Mouse (Mus musculus) forebrain, embryonic 13.5 days (tissue): ENCODE results near the gene Zfp142. TPM values are rescaled to one million over a fixed set of nuclear protein-coding genes. Genes with fewer than 3 reads are reported as not detected.

ENCODE experiments used
- ATAC-seq: fragments of 200-750 bp; cut with Nextera tagmentation; 2 replicates; pipeline ENCODE4 v1.8.0; 2017
- H3K27ac ChIP-seq: fragments of 300-500 bp; sonication (generic); 2 replicates; pipeline ENCODE4 v1.5.1; 2015; ENCODE audit warnings: inconsistent platforms, mild to moderate bottlenecking, moderate library complexity
- H3K27me3 ChIP-seq: fragments of 300-500 bp; sonication (generic); 2 replicates; pipeline ENCODE4 v1.6.1; 2015; ENCODE audit warnings: mild to moderate bottlenecking, inconsistent platforms
- H3K36me3 ChIP-seq: fragments of 300-500 bp; sonication (generic); 2 replicates; pipeline ENCODE4 v1.6.1; 2015; ENCODE audit warnings: mild to moderate bottlenecking, inconsistent platforms; ENCODE audit not compliant: poor library complexity, severe bottlenecking
- H3K4me1 ChIP-seq: fragments of 300-500 bp; sonication (generic); 2 replicates; pipeline ENCODE4 v1.6.1; 2015; ENCODE audit warnings: inconsistent platforms
- H3K4me2 ChIP-seq: fragments of 300-500 bp; sonication (generic); 2 replicates; pipeline ENCODE4 v1.6.1; 2015; ENCODE audit warnings: inconsistent platforms, mild to moderate bottlenecking, moderate library complexity
- H3K4me3 ChIP-seq: fragments of 300-500 bp; sonication (generic); 2 replicates; pipeline ENCODE4 v1.5.1; 2015; ENCODE audit warnings: mild to moderate bottlenecking, inconsistent platforms
- H3K9ac ChIP-seq: fragments of 300-500 bp; sonication (generic); 2 replicates; pipeline ENCODE4 v1.6.1; 2015; ENCODE audit warnings: mild to moderate bottlenecking, inconsistent platforms
- H3K9me3 ChIP-seq: fragments of 300-500 bp; sonication (generic); replicated peaks from 2 replicates; pipeline ENCODE4 v1.6.1; 2016; ENCODE audit warnings: inconsistent platforms
- WGBS: fragments of 180-500 bp; shearing (Covaris S2); methylation state at CpG from one replicate; pipeline ENCODE4 v1.1.7; 2015; 5-methylcytosine and 5-hydroxymethylcytosine counted together
- microRNA-seq: library from miRNA; unstranded; fragments of <30 nt; microRNA quantifications from one replicate; pipeline ENCODE4, GENCODE M21; 2016
- polyA plus RNA-seq: library from polyadenylated mRNA; unstranded; fragments of >200 nt; fragmentation: Nextera tagmentation; extraction: Ambion mirVana; gene quantifications from 2 replicates; pipeline ENCODE4 v1.2.1, GENCODE M21; 2015

Gene Zfp142
- polyA plus RNA-seq, 1 experiment from 2014 or later: 9.3 TPM

DNA sequence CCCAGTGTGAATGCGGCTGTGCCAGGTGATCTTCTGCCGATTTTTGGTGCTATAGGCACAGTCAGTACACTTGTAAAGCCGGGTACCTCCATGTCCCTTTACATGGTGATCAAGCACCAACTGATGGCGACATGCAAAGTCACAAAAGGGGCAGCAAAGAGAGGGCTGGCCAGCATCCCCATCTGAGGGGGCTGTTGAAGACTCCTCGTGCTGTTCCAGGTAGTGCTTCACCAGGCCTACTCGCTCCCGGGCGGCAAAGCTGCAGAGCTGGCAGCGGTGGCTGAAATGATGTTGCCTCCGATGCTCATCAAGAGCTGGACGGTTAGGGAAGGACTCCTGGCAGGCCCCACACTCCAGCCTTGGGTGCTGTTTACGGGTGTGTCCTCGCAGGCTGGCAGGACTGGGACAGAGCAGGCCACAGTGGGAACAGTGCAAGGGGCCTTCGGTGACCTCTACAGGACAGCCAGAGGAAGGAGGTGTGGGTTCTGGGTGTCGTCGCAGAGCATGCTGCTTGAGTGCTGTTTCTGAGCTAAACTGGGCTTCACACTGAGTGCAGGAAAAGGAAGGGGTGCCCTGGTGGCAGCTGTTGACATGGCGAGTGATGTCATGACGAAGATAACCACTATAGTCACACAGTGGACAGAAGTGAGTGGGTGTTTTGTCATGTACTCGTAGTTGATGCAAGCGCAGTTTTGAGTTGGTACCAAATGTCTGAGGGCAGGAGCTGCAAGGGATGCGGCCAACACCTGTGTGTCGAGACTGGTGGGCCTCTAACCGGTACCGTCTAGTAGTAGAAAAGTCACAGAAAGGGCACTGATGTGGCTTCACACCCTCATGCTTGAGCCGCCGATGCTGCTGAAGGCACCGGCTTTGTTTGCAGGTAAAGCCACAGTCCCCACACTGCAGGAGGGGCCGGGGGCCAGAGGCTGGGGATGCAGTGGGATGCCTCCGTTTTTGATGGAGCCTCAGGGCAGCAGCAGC lies 18.0 kb downstream of the Zfp142 start:
- no peak overlapping the region for H3K4me3 ChIP-seq
- WGBS: 93% methylated on average over 29 of the region's 29 CpGs
- H3K9ac ChIP-seq: no peak overlapping the region
- no peaks in the 10 kb centered on the region for H3K27me3 ChIP-seq
- no peaks in the 10 kb centered on the region for H3K9me3 ChIP-seq
- H3K27ac ChIP-seq: no peak overlapping the region
- ATAC-seq: no peak
- no peaks in the 10 kb centered on the region for H3K4me1 ChIP-seq
- H3K4me2 ChIP-seq: no peak overlapping the region
- H3K36me3 ChIP-seq: peaks cover 95% of the 10 kb centered on the region

DNA sequence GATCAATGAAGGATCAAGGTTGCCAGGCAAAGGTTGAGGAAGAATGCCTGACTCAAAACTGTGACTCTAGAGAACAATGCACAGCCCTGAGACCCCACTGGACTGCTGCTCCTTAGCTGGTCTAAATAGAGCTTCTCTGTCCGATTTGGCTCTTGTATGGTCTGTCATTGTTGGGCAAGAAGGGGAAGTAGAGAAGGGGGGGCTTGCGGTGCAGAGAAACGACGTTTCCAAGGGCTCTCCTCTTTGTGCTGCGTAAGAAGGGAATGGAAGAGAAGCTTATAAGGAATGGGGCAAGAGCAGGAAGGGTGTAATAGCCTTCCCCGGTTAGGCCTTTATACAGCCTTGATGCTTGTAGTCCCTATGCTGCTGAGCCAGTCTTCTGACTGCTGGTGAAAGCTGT lies 22.2 kb downstream of the Zfp142 start:
- Histone ChIP-seq H3K4me3 (no peak overlapping the region), H3K9ac (no peak overlapping the region), H3K4me2 (no peak overlapping the region), H3K4me1 (no peaks in the 10 kb centered on the region), H3K9me3 (no peaks in the 10 kb centered on the region), H3K27me3 (no peaks in the 10 kb centered on the region), H3K36me3 (peaks cover 78% of the 10 kb centered on the region), H3K27ac (no peak overlapping the region)
- no peak for ATAC-seq
- 73% methylated on average over 6 of the region's 6 CpGs for WGBS

DNA sequence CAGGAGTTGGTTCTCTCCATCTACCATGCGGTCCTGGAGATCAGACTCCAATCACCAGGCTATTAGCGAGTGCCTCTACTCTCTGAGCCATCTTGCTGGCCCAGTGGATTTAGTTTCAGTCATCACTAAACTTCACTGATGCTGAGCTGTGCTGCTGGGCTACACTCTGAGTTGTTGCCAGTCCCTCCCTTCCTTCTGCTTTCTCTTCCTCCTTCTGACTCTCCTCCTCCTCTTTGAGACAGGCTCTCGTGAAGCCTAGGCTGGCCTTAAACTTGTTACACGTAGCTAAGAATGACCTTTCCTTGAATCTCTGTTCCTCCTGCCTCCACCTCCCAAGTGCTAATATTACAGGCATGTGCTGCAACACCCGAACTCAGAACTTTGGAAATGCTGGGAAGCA lies 29.0 kb downstream of the Zfp142 start:
- ATAC-seq: no peak
- Histone ChIP-seq H3K4me1 (no peaks in the 10 kb centered on the region), H3K4me3 (no peak overlapping the region), H3K9me3 (no peaks in the 10 kb centered on the region), H3K4me2 (no peak overlapping the region), H3K27ac (no peak overlapping the region), H3K27me3 (no peaks in the 10 kb centered on the region), H3K36me3 (peaks cover 14% of the 10 kb centered on the region), H3K9ac (no peak overlapping the region)
- 87% methylated on average over 5 of the region's 5 CpGs for WGBS

DNA sequence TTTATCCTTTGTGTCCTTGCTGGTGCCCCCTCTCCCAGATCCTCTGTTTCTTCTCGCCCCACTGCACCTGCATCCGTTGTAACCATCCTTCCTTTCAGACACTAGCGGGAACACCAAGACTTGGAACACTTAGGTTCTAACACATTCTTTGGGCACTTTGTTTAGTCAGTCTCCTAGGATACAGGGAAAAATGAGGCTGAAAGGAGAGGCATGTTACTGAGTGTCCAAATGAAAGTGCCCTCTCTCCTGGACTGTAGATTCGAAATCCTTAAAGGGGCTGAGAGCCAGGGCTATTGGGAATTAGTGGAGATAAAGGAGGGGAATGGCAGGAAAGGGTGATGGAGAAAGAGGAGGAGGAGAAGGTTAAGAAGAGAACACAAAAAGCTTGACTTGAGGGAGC lies 43.9 kb downstream of the Zfp142 start, which contains the start of gene Usp37:
Gene Usp37, minus strand, starts transcription at position 101 of the 400 bp plus-strand sequence.
- no peak for ATAC-seq
- Histone ChIP-seq H3K27ac (no peak within 1 kb of the TSS), H3K4me1 (peaks cover 13% of the 10 kb centered on the region), H3K4me3 (no peak within 1 kb of the TSS), H3K9me3 (no peaks in the 10 kb centered on the region), H3K36me3 (no peaks in the 10 kb centered on the region), H3K9ac (no peak within 1 kb of the TSS), H3K4me2 (peak within 1 kb of the TSS; percentile 41), H3K27me3 (no peaks in the 10 kb centered on the region)
- WGBS: 40% methylated on average over 4 of the region's 4 CpGs

DNA sequence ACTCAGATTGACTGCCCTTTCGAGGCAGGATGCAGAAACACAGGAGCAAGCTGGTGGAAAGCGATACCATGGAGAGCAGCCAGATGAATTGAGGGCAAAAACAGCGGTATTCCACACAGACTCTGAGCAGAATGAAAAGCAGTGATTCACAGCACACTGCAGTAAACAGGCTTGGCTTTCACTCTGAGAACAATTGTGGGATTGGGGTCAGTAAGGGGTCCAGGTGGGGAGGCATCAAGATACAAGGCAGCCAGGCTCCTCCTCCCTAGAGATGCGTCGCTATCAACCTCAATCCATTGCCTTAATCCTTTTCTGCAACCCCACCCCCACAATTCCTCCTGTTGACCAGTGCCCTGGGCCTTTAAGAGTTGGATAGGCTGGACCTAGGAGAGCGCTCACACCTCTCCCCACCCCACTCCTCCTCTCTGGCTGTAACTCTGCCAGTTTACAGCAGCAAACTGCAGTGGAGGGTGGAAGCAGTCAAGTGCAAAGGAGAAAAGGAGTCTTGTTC lies 45.5 kb downstream of the Zfp142 start, which contains the start of gene Plcd4:
Gene Plcd4, plus strand, starts transcription at position 438 of the 511 bp plus-strand sequence.
- H3K4me1 ChIP-seq: peaks cover 17% of the 10 kb centered on the region
- 0 out of 2 replicates have a peak within 1 kb of the TSS, but pooled peaks have one; percentile 8 for H3K27ac ChIP-seq
- peak within 1 kb of the TSS; percentile 47 for H3K9ac ChIP-seq
- no peaks in the 10 kb centered on the region for H3K9me3 ChIP-seq
- no peaks in the 10 kb centered on the region for H3K27me3 ChIP-seq
- peak within 1 kb of the TSS; percentile 41 for H3K4me2 ChIP-seq
- H3K4me3 ChIP-seq: 0 out of 2 replicates have a peak within 1 kb of the TSS, but pooled peaks have one; percentile 12
- ATAC-seq: peak; percentile 53; the same call in 1 of the 2 replicates
- H3K36me3 ChIP-seq: no peaks in the 10 kb centered on the region
- 3% methylated on average over 6 of the region's 6 CpGs for WGBS

DNA sequence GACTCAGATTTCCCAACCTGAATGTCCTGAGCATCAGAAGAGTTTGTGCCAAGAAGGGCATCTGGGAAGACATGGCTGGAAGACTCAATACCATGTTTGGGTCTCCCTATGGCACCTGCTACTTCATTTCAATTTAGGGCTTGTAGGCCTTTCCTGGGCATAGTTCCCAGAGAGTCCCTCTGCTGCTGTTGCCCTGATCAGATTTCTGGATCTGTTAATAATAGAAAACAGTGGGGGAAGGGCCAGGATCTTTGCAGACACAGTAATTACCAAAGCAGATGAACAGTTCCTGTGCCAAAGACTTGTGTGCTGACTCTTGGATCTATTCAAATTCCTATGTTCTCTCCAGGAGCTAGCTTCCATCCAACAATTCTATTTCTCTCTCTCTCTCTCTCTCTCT lies 49.4 kb downstream of the Zfp142 start:
- no peaks in the 10 kb centered on the region for H3K36me3 ChIP-seq
- no peak overlapping the region for H3K9ac ChIP-seq
- H3K4me2 ChIP-seq: no peak overlapping the region
- ATAC-seq: no peak
- no peaks in the 10 kb centered on the region for H3K27me3 ChIP-seq
- no peak overlapping the region for H3K27ac ChIP-seq
- H3K9me3 ChIP-seq: no peaks in the 10 kb centered on the region
- peaks cover 17% of the 10 kb centered on the region for H3K4me1 ChIP-seq
- no peak overlapping the region for H3K4me3 ChIP-seq

DNA sequence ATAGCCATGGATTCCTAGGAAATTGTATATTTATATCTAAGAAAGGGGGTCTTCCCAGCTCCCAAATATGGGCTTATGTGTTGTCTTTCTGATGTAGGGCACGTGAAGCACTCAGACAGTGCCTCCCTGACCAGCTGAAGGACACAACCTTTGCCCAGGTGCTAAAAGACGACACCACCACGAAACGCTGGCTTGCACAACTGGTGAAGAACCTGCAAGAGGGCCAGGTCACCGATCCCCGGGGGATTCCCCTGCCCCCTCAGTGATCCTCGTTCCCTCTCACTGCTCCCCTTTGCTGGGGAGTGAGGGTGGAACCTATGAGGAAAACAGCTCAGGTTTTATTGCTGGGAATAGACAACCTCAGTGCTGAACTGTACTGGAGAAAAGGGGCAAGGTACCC lies 59.5 kb downstream of the Zfp142 start:
- ATAC-seq: no peak
- WGBS: 96% methylated on average over 7 of the region's 7 CpGs
- H3K9me3 ChIP-seq: no peaks in the 10 kb centered on the region
- H3K9ac ChIP-seq: no peak overlapping the region
- H3K4me1 ChIP-seq: no peaks in the 10 kb centered on the region
- no peaks in the 10 kb centered on the region for H3K27me3 ChIP-seq
- H3K27ac ChIP-seq: no peak overlapping the region
- H3K4me3 ChIP-seq: no peak overlapping the region
- peaks cover 94% of the 10 kb centered on the region for H3K36me3 ChIP-seq
- H3K4me2 ChIP-seq: no peak overlapping the region

DNA sequence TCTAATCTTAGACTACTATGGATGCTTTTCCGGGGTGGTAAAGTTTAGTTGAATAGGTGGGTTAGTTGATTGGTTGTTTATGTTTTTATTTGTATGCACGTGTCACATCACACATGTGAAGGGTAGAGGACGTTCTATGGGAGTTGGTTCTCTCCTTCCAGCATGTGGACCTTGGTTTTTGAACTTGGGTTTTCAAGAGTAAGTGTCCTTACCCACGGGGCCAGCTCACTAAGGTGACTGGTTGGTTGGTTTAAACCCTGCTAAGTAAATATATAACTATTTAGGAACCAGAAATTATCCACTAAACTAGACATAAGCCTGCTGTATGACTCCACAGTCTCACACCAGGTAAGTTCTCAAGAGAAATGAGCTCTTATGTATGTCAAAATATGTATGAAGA lies 63.3 kb downstream of the Zfp142 start:
- 94% methylated on average over 4 of the region's 4 CpGs for whole genome bisulfite sequencing
- Histone ChIP-seq H3K27me3 (no peaks in the 10 kb centered on the region), H3K27ac (no peak overlapping the region), H3K4me3 (no peak overlapping the region), H3K36me3 (peaks cover 91% of the 10 kb centered on the region), H3K4me2 (no peak overlapping the region), H3K9me3 (no peaks in the 10 kb centered on the region), H3K9ac (no peak overlapping the region), H3K4me1 (no peaks in the 10 kb centered on the region)
- no peak for ATAC-seq

DNA sequence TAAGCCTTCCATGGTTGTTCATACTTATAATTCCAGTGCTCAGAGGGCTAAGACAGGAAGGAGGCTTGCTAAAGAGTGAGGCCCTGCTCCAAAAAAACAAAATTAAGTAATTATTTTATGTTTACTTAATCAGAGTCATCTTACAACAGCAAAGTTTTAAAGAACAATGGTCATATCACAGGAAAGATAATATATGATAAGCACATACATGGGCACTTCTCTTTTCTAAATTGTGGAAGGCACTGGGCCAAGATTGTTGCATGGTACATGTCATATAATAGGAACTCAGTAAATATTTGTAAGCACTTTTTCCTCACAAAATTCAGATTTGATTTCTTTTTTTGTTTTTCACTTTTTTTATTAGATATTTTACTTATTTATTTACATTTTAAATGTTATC lies 68.2 kb downstream of the Zfp142 start:
- Histone ChIP-seq H3K9me3 (no peaks in the 10 kb centered on the region), H3K9ac (no peak overlapping the region), H3K4me1 (no peaks in the 10 kb centered on the region), H3K36me3 (peaks cover 70% of the 10 kb centered on the region), H3K4me3 (no peak overlapping the region), H3K27ac (no peak overlapping the region), H3K27me3 (no peaks in the 10 kb centered on the region), H3K4me2 (no peak overlapping the region)
- ATAC-seq: no peak

Small RNA genes within 50 kb of the gene (microRNA-seq; reads per million reads assigned to microRNA genes)
- not detected for gene Gm25035

Other genes with a start within 250 kb of the Zfp142 start
- 0.45 and 0.79 TPM in 2 replicates for gene Catip, start 226.1 kb downstream of the Zfp142 start, polyA plus RNA-seq
- 1.1 and 1.9 TPM in 2 replicates for gene Slc11a1, start 213.1 kb downstream of the Zfp142 start, polyA plus RNA-seq
- gene Ctdsp1, start 196.7 kb downstream of the Zfp142 start, polyA plus RNA-seq: 23.6 and 26.6 TPM in 2 replicates
- 0.18 and 0.28 TPM in 2 replicates for gene Vil1, start 178.9 kb downstream of the Zfp142 start, polyA plus RNA-seq
- 64.2 and 68.6 TPM in 2 replicates for gene Cnot9, start 82.2 kb downstream of the Zfp142 start, polyA plus RNA-seq
- 1.6 and 1.9 TPM in 2 replicates for gene Plcd4, start 45.4 kb downstream of the Zfp142 start, polyA plus RNA-seq
- 35.8 and 38.5 TPM in 2 replicates for gene Usp37, start 44.0 kb downstream of the Zfp142 start, polyA plus RNA-seq
- gene Bcs1l, start within 50 bp of the Zfp142 start, polyA plus RNA-seq: 20.5 and 22.7 TPM in 2 replicates
- gene Rnf25, start 13.2 kb upstream of the Zfp142 start, polyA plus RNA-seq: 38.8 and 42.8 TPM in 2 replicates
- gene Stk36, start 13.2 kb upstream of the Zfp142 start, polyA plus RNA-seq: 24.5 and 24.7 TPM in 2 replicates
- 16.7 and 21.2 TPM in 2 replicates for gene Ttll4, start 73.5 kb upstream of the Zfp142 start, polyA plus RNA-seq
- 0.81 and 1.4 TPM in 2 replicates for gene Cyp27a1, start 125.3 kb upstream of the Zfp142 start, polyA plus RNA-seq
- not detected in 2 replicates for gene Prkag3, start 161.0 kb upstream of the Zfp142 start, polyA plus RNA-seq
- gene Wnt6, start 183.6 kb upstream of the Zfp142 start, polyA plus RNA-seq: 0.73 and 0.92 TPM in 2 replicates
- 0.29 and 0.63 TPM in 2 replicates for gene Wnt10a, start 203.3 kb upstream of the Zfp142 start, polyA plus RNA-seq